Mouse (Mus musculus) spleen, postnatal 14 days (tissue): ENCODE results near the gene Pck2.

Experiments used
- DNase-seq, 2 experiments: peaks; one replicate each; pipeline ENCODE4 v3.0.0; 2021 to 2022; ENCODE audit warnings: low spot score in 2 of 2

Pck2 gene

GRCm38 (mm10) chr14:55575711-55576110 lies 35.6 kb downstream of the Pck2 start:
- DNase-seq = no peak

DNA sequence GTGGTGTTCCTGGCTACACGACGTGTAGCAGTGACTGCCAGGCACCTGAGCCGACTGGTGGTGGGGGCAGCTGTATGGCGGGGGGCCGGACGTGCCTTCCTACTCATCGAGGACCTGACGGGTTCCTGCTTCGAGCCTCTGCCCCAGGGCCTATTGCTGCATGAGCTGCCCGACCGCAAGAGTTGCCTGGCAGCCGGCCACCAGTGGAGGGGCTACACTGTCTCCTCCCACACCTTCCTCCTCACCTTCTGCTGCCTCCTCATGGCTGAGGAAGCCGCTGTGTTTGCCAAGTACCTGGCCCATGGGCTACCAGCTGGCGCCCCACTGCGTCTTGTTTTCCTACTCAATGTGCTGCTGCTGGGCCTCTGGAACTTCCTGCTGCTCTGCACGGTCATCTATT lies 36.3 kb downstream of the Pck2 start:
- no peak for DNase-seq

DNA sequence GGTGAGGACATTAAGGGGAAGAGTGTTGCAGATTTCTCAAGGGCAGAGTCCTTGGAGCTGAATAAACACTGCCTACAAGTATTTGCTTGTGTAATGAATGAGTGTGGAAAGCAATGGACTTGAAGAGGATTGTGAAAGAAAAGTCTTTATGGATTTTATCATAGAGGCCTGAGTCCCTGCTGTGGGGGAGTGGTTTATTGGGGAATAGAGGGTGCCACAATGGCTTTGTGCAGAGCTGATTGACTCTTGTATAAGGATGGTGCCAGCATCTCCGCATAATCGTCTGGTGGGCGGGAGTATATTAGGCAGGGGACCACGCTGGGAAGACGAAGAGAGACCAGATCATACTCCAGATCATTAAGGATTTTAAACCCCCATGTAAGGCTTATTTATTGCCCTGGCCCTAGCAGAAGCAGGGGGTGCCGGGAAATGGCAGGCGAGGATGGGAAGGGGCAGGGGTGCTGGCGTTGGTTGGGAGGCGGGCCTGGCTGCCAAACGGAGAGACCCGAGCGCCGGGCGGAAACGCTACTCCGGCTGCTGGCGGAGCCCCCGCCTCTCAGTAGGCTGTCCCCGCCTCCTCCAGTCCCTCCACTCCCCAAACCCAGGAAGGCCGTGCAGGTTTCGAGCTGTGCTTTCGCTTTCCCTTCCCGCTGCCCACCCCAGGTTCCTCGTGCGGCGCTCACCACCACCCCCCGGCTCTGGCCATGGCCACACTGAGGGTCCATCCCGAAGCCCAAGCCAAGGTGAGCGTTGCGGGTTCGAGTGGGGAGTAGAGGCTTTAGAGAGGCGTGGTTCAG lies 38.0 kb downstream of the Pck2 start, which contains the start of gene Psme1:
TSS of gene Psme1 (plus strand) at position 253 of the 797 bp plus-strand sequence.
- peak; percentile 61 to 68 for DNase-seq

- DNase-seq = peak; percentile 31 to 46
Observed at GRCm38 (mm10) chr14:55578668-55579269, 38.7 kb downstream of the Pck2 start.

DNA sequence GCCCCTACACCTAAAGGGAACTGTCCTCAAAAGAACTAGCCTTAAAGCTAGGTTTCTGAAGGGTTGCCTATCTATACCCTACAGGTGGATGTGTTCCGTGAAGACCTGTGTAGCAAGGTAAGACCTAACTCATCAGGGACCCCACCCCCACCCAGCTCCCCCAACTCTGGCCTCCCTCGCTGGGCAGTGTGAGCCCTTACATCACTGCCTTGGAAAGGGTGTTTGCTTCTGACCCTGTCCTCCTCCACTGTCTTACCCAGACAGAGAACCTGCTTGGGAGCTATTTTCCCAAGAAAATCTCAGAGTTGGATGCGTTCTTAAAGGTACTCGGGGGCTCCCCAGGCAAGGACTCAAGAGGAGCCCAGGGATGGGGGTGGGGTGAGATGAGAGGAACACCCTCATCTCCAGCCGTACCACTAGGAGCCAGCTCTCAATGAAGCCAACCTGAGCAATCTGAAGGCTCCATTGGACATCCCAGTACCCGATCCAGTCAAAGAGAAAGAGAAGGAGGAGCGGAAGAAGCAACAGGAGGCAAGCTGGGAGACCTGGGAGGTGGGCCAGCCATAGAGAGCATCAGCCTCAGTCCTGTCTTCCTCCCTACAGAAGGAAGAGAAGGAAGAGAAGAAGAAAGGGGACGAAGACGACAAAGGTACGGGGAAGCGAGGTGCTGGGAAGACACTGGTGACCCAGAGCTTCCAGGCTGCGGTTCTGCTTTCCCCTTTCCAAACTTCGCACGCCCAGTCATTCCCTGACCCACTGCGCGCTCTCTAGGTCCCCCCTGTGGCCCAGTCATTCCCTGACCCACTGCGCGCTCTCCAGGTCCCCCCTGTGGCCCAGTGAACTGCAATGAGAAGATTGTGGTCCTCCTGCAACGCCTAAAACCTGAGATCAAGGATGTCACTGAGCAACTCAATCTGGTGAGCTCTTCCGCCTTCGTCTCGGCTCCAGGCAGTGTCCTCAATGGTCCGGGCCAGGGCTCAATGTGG lies 39.7 kb downstream of the Pck2 start:
- no peak for DNase-seq

DNA sequence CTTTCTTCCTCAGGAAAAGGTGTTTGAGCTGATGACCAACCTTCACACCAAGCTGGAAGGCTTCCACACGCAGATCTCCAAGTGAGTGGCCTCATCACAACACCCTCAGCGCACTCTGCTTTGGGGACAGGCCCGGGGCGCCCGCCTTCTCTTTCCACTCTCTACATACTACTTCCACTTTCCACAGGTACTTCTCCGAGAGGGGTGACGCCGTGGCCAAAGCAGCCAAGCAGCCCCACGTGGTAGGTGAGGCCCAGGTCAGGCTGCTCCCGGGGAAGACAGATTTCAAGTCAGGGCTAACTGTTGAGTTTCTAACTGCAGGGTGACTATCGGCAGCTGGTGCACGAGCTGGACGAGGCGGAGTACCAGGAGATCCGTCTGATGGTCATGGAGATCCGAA lies 40.7 kb downstream of the Pck2 start:
- no peak for DNase-seq

- DNase-seq = peak in 1 of 2 experiments; percentile 36
Observed at GRCm38 (mm10) chr14:55581981-55582681, 42.1 kb downstream of the Pck2 start.

GRCm38 (mm10) chr14:55584303-55584701 lies 44.2 kb downstream of the Pck2 start:
- no peak for DNase-seq

GRCm38 (mm10) chr14:55584702-55585565 lies 44.9 kb downstream of the Pck2 start, which contains the start of gene Emc9:
TSS of gene Emc9 (minus strand) at chr14:55585302.
- peak; percentile 69 to 71 for DNase-seq

GRCm38 (mm10) chr14:55585566-55585960 lies 45.5 kb downstream of the Pck2 start:
- no peak for DNase-seq

DNA sequence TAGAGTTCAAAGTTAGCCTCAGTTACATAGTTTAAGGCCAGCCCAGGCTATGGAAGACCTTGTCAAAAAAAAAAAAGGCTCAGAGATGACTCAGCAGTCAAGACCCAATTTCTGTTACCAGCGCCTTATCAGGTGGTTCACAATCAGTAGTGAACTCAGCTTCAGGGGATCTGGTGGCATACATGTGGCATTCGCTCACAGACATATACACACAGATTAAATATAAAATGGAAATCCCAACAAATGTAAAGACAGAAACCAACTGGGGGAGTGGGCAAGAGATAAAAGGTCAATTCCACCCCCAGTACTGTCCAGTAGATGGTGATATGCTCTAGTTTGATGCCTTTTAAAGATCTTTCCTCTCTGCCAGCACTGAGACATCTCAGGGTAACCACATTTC lies 46.1 kb downstream of the Pck2 start:
- DNase-seq = no peak

DNA sequence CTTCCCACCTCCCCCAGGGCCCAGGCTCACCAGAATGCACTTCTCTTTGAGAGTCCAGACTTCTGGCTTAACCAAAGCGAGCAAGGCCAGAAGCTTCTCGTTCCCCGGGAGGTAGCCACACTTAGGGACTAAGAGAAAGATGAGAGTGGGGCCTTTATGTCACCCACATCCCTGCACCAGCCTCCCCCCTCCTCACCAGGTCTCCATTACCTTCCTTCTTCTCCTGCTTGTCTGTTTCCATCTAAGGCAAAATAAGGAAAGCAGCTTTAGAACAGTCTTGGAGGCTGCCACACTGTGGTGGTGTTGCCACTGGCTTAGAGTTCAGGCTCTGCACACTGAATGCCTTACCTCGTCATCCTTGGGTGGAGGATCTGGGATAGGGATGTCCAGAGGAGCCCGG lies 49.2 kb downstream of the Pck2 start:
- DNase-seq = no peak

- no peak for DNase-seq
Observed at GRCm38 (mm10) chr14:55589771-55590448, 49.8 kb downstream of the Pck2 start.

DNA sequence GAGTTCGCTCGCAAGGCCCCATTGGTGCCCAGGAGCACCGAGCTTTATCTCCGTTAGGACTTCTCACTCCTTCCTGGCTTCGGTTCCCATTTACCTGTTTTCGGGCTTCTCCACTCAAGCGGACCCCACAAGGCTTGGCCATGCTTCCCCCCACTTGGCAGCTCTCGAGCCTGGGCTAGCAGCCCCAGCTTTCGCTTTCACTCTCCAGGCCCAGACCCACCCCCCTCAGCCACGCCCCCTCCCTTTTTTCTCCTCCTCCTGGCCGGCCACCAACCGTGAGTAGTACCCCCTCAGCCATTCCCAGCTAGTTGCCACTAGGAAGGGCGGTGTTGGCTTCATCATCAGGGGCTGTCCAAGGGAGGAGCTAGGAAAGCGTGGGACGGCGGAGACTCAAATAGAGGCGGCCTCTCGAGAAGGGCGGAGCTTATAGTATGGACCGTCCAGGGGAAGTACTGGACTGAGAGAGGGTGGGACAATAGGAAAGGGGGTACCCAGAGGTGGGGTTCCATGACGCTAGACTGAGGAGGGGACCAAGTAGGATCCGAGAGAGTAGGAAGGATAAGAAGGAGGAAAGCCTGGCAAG lies 50.8 kb downstream of the Pck2 start, which contains the start of gene Psme2:
TSS of gene Psme2 (minus strand) at position 366 of the 583 bp plus-strand sequence.
- peak; percentile 66 to 68 for DNase-seq

- DNase-seq = peak; percentile 82
Observed at GRCm38 (mm10) chr14:55591331-55591891, 51.3 kb downstream of the Pck2 start, which contains the start of gene Rnf31. TSS of gene Rnf31 (plus strand) at chr14:55591708.

- DNase-seq = no peak
Observed at GRCm38 (mm10) chr14:55592226-55592625, 52.2 kb downstream of the Pck2 start.

DNA sequence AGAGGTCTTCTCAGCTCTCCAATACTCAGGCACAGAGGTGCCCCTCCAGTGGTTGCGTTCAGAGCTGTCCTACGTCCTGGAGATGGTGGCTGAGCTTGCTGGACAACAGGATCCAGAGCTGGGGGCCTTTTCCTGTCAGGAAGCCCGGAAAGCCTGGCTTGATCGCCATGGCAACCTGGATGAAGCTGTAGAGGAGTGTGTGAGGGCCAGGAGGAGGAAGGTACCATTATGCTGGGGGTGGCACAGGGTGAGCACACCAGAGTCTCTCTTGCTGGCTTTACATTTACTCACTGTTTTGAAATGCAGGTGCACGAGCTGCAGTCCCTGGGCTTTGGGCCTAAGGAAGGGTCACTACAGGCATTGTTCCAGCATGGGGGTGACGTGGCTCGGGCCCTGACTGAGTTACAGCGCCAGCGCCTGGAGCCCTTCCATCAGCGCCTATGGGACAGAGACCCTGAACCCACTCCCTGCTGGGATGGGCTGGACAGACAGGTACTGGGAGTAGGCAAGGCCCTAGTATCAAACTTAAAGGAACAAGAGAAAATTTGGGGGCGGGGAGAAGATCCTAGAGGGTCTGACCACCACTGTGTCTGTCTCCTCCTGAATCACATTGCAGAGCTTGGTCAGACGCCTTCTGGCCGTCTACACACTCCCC lies 56.1 kb downstream of the Pck2 start:
- DNase-seq = no peak
